Mouse (Mus musculus) activated CD4-positive, CD25-positive, alpha-beta regulatory T cell, adult 4 months (primary cell): ENCODE results near the gene Hmgcr. TPM values are rescaled to one million over a fixed set of nuclear protein-coding genes. Genes with fewer than 3 reads are reported as not detected.
"Not testable (repeated sequence)": the region's sequence is repeated elsewhere in the genome, so short reads cannot be mapped to it uniquely, and the experiment has no call there.

Experiments
- ATAC-seq: one replicate; pipeline ENCODE4 v1.8.0; 2017
- polyA plus RNA-seq, 2 experiments: library from polyadenylated mRNA; unstranded; fragments of 100-300 nt; shearing (Covaris generic); gene quantifications; one replicate each; pipeline ENCODE4 v1.2.1; 2017

Gene Hmgcr
- polyA plus RNA-seq, 2 experiments from 2014 or later = 64.0 to 68.0 TPM

- no peak for ATAC-seq
Measured at GRCm38 (mm10) chr13:96670019-96670405, 724 bp downstream of the Hmgcr start.

DNA sequence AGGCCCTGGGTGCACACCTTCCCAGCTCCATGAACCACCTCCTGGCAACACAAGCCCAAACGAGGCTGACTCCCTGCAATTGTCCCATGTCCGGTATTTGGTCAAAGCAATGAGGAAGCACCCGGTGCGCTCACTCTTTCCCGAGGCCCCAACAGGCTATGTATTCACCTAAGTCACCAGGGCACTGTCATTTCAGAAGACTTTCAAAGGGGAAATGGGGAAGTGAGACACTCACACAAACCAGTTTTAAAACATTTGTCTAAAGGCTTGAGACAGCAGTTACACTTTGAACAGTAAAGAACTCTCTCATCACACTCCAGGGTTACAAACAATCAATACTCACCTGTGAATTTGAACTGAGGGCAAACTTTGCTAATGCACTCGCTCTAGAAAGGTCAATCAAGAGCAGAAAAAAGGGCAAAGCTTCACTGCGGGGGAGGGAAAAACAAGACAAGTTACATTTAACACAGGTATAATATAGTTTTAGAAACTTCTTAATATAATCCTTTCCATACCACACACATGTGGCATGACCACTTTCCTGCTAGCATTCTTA, 6.2 kb downstream of the Hmgcr start:
- no peak for ATAC-seq

- not testable (repeated sequence) for ATAC-seq
Measured at GRCm38 (mm10) chr13:96663120-96663519, 7.6 kb downstream of the Hmgcr start.

DNA sequence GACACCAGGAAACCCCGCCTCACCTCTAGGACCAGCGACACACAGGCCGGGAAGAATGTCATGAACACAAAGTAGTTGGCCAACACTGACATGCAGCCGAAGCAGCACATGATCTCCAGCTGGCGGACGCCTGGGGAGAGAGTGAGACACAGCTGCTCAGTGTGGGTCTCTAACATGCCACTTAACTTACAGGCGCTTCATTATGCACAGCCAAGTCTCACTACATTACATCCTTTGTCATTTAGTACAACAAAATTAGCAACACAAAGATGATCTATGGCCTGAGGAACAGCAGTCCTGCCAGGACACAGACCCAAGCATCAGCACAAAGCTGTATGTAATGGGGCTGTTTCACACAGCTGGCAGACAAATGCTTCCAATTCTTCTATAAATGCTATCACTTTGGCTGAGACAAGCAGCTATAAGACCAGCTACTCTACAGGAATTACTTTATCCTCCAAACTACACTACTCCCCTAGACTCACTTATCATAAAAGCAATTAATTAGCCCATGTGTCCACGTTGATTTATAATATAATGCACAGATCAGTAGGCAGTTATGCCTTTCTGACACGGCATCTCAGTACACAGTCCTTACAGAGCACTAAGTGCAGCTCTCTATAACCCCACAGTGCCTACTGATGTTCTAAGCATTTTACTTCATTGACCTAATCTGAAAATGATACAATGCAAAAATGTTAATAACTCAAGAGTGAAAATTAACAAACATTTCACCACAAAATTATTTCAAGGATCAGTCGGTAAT, 10.5 kb downstream of the Hmgcr start:
- no peak for ATAC-seq

- no peak for ATAC-seq
Measured at GRCm38 (mm10) chr13:96658936-96659335, 11.8 kb downstream of the Hmgcr start.

DNA sequence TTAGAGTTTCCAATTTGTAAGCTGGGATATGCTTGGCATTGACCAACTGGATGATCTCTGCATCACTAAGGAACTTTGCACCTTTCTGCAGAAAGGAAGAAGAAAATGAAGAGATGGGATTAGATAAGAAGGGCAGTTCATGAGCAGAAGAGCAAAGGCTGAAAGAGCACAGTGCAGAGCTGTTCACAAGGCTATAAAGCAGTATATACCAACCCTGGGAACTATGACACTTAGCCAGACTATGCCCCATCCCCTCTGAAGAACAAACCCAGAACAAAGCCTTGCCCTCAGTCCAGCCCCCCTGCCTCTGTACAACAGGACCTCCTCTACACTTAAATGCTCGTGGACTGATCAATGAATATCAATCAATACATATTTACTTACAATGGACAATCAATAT, 14.1 kb downstream of the Hmgcr start:
- no peak for ATAC-seq

DNA sequence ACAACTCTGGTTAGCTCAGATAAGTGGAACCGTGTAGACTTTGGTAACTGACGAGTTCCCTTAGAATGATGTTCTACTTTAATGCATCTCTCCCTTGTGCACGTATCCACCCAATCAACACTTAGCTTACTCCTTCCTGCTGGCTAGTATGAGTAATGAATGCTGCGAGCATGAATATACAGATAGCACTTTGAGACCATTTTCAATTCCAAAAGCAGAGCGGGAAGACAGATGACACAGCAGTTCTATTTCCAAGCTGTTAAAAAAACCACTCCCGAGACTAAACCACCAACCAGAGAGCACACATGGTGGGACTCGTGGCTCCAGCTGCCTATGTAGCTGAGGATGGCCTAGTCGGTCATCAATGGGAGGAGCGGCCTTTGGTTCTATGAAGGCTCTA, 17.7 kb downstream of the Hmgcr start:
- ATAC-seq = no peak

GRCm38 (mm10) chr13:96645822-96646221, 24.9 kb downstream of the Hmgcr start:
- no peak for ATAC-seq

- ATAC-seq = no peak
Measured at GRCm38 (mm10) chr13:96644168-96644567, 26.6 kb downstream of the Hmgcr start.

GRCm38 (mm10) chr13:96630396-96630795, 40.3 kb downstream of the Hmgcr start:
- ATAC-seq = no peak

DNA sequence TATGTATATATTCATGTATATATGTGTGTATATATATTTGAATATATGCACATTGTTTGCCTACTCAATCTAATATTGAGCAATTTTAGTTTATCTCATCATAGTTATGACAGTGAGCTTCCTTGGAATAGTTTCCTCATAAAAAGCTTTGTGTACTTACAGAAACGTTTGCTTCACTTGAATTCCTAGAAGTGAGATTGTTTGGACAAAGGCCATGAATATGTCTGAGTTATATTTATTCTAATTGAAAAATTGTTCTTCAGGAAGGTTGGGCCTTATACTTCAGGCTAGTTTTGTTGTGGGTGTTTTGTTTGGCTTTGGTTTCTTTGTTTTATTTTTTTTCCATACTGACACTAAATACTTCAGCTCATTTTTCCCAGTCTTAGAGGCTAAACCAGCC, 49.8 kb downstream of the Hmgcr start:
- ATAC-seq = no peak

GRCm38 (mm10) chr13:96614615-96615014, 56.1 kb downstream of the Hmgcr start:
- no peak for ATAC-seq

GRCm38 (mm10) chr13:96604242-96604641, 66.5 kb downstream of the Hmgcr start:
- no peak for ATAC-seq

DNA sequence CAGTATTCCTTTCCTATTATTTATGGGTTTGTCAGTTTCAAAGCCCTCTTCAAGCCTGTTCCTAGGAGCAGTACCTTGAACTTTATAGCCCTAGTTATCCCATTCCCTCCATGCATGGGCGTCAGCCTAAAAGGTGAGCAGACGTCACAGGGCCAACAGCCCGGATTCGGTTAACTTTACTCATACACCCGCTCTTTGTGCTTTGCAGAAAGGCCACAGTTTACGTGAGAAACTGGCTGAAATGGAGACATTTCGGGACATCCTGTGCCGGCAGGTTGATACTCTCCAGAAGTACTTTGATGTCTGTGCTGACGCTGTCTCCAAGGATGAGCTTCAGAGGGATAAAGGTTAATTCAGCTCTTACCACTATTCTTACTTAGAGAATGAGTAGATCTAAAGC, 71.6 kb downstream of the Hmgcr start:
- ATAC-seq = no peak

Other genes starting within 250 kb of the Hmgcr start
- not detected for gene Ankdd1b, start 199.7 kb downstream of the Hmgcr start, polyA plus RNA-seq
- gene Gm17622, start 180.2 kb downstream of the Hmgcr start, polyA plus RNA-seq = not detected
- gene Polk, start 128.4 kb downstream of the Hmgcr start, polyA plus RNA-seq = 10 to 100 TPM; 23.3 to 28.0 TPM
- 1 to 10 TPM; 5.6 to 8.7 TPM for gene Col4a3bp, start 128.3 kb downstream of the Hmgcr start, polyA plus RNA-seq
- under 1 TPM in 1 of 2 experiments, not detected in 1; 0.11 TPM for gene Ankrd31, start 77.3 kb upstream of the Hmgcr start, polyA plus RNA-seq